Mouse (Mus musculus) myocyte (in vitro differentiated cells): ENCODE measurements around the gene Olfr221. TPM values are rescaled to one million over a fixed set of nuclear protein-coding genes. Genes with fewer than 3 reads are reported as not detected.
A peak's percentile ranks its signal among the peaks of the same experiment; 100 is the strongest.

Experiments
- H3K27me3 ChIP-seq: one replicate; pipeline ENCODE4 v1.6.1; 2011; ENCODE audit not compliant: control insufficient read depth, insufficient read depth, insufficient read length
- H3K36me3 ChIP-seq: one replicate; pipeline ENCODE4 v1.6.1; 2011; ENCODE audit not compliant: control insufficient read depth, insufficient read depth
- H3K4me2 ChIP-seq: one replicate; pipeline ENCODE4 v1.6.1; 2011; ENCODE audit warnings: low read depth, control low read depth
- H3K4me3 ChIP-seq: one replicate; pipeline ENCODE4 v1.5.1; 2011; ENCODE audit warnings: mild to moderate bottlenecking, control low read depth, moderate library complexity
- H3K79me2 ChIP-seq: one replicate; pipeline ENCODE4 v1.6.1; 2011; ENCODE audit not compliant: control insufficient read depth, insufficient read depth
- H3ac ChIP-seq: one replicate; pipeline ENCODE4 v1.6.1; 2011; ENCODE audit not compliant: control insufficient read depth, insufficient read length
- CEBPB ChIP-seq: IDR thresholded peaks from 2 replicates; pipeline ENCODE4 v1.6.1; 2011; ENCODE audit warnings: mild to moderate bottlenecking, moderate library complexity; ENCODE audit not compliant: poor library complexity, insufficient read depth, severe bottlenecking
- E2F4 ChIP-seq: IDR thresholded peaks from one replicate; pipeline ENCODE4 v1.6.1; 2011; ENCODE audit warnings: mild to moderate bottlenecking, control low read depth, moderate library complexity; ENCODE audit not compliant: insufficient read depth
- MAX ChIP-seq: IDR thresholded peaks from one replicate; pipeline ENCODE4 v1.6.1; 2011; ENCODE audit warnings: low read depth, mild to moderate bottlenecking, control low read depth
- MYOD1 ChIP-seq, 3 experiments: IDR thresholded peaks; one replicate each; pipeline ENCODE4 v1.6.1; 2011; ENCODE audit warnings: control low read depth in 2 of 3, low read depth in 2 of 3, mild to moderate bottlenecking in 2 of 3, moderate library complexity in 1 of 3; ENCODE audit not compliant: insufficient read length in 2 of 3, control insufficient read depth in 1 of 3
- MYOG ChIP-seq, 3 experiments: IDR thresholded peaks; one replicate each; pipeline ENCODE4 v1.6.1; 2011; ENCODE audit warnings: control low read depth in 2 of 3, low read depth in 2 of 3, mild to moderate bottlenecking in 2 of 3; ENCODE audit not compliant: insufficient read length in 2 of 3, control insufficient read depth in 1 of 3, insufficient read depth in 1 of 3
- POLR2A ChIP-seq: IDR thresholded peaks from one replicate; pipeline ENCODE4 v1.6.1; 2011; ENCODE audit warnings: low read depth, mild to moderate bottlenecking, control low read depth, moderate library complexity; ENCODE audit not compliant: insufficient read length
- POLR2AphosphoS2 ChIP-seq: IDR thresholded peaks from one replicate; pipeline ENCODE4 v1.6.1; 2011; ENCODE audit warnings: low read depth, control low read depth; ENCODE audit not compliant: insufficient read length
- REST ChIP-seq: IDR thresholded peaks from one replicate; pipeline ENCODE4 v1.6.1; 2011; ENCODE audit warnings: mild to moderate bottlenecking, control low read depth, moderate library complexity; ENCODE audit not compliant: insufficient read depth, insufficient read length
- SRF ChIP-seq: IDR thresholded peaks from one replicate; pipeline ENCODE4 v1.6.1; 2011; ENCODE audit warnings: low read depth; ENCODE audit not compliant: control insufficient read depth, insufficient read length
- TCF12 ChIP-seq: IDR thresholded peaks from one replicate; pipeline ENCODE4 v1.6.1; 2011; ENCODE audit warnings: mild to moderate bottlenecking, control low read depth; ENCODE audit not compliant: poor library complexity, insufficient read depth, severe bottlenecking
- TCF3 ChIP-seq: IDR thresholded peaks from one replicate; pipeline ENCODE4 v1.6.1; 2011; ENCODE audit warnings: low read depth, control low read depth; ENCODE audit not compliant: insufficient read length
- USF1 ChIP-seq: IDR thresholded peaks from one replicate; pipeline ENCODE4 v1.6.1; 2011; ENCODE audit warnings: low read depth, mild to moderate bottlenecking, control low read depth, moderate library complexity
- polyA plus RNA-seq: library from polyadenylated mRNA; unstranded; fragments of >200 nt; fragmentation: generic; extraction: Trizol; gene quantifications from one replicate; pipeline ENCODE4 v1.2.1, GENCODE M21; 2012; ENCODE audit warnings: missing spikeins

The Olfr221 gene
- polyA plus RNA-seq, 1 experiment = not detected

DNA sequence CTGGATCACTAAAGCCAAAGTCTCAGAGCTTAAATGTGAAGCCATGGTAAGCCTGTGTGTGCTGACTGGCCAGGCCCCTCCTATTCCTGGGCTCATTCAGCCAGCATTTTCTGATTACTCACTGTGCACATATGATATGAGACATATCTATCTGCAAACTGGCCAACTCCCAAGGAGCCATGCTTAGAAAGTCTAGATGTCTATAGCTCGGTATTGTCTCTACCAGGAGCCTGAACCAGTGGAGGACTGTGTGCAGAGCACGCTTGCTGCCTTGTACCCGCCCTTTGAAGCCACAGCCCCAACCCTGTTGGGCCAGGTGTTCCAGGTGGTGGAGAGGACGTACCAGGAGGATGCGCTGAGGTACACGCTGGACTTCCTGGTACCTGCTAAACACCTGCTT lies 55.1 kb downstream of the Olfr221 start:
- Histone ChIP-seq H3K4me3 (no peak overlapping the region), H3K4me2 (peak overlapping the region; percentile 100), H3K79me2 (peaks cover 10% of the 10 kb centered on the region), H3ac (no peak overlapping the region), H3K27me3 (no peaks in the 10 kb centered on the region), H3K36me3 (no peaks in the 10 kb centered on the region)
- TF ChIP-seq REST (no peak), E2F4 (no peak), MYOG (IDR thresholded peaks at IDR 0.05; ENCODE audit: control insufficient read depth in 1 of 3, insufficient read depth in 1 of 3, insufficient read length in 2 of 3, low read depth in 2 of 3) (no peak), POLR2A (no peak), USF1 (no peak), POLR2AphosphoS2 (no peak), TCF3 (no peak), MYOD1 (IDR thresholded peaks at IDR 0.05; ENCODE audit: control insufficient read depth in 1 of 3, insufficient read length in 2 of 3, low read depth in 2 of 3) (no peak)

DNA sequence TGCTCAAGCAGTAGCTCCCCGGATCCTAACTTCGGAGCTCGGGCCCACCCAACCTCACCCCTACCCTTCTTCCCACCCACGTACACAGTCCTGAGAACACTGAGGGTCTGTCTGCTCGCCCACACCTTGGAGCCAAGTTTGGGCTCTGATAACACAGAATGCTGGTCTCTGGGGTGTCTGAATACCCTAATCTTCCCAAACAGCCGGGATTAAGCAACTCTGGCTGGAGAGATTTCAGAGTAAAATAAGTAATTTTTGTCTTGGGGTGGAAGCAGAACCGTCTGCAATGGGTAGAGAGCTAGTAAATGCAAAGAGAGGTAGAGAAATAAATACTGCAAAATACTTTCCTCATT lies 56.1 kb downstream of the Olfr221 start:
- Histone ChIP-seq H3K27me3 (no peaks in the 10 kb centered on the region), H3K36me3 (no peaks in the 10 kb centered on the region), H3K79me2 (peaks cover 10% of the 10 kb centered on the region), H3K4me2 (peak overlapping the region; percentile 100), H3K4me3 (peak overlapping the region; percentile 79), H3ac (peak overlapping the region; percentile 93)
- no peak for TF ChIP-seq MYOD1 (IDR thresholded peaks at IDR 0.05; ENCODE audit: control insufficient read depth in 1 of 3, insufficient read length in 2 of 3, low read depth in 2 of 3)
- peak; percentile 52; the same call in 1 of the 2 replicates for TF ChIP-seq CEBPB

GRCm38 (mm10) chr14:51985301-51986152 lies 56.7 kb downstream of the Olfr221 start:
- Histone ChIP-seq H3K36me3 (no peaks in the 10 kb centered on the region), H3K27me3 (no peaks in the 10 kb centered on the region), H3K4me3 (peak overlapping the region; percentile 79), H3ac (peak overlapping the region; percentile 93), H3K79me2 (peaks cover 10% of the 10 kb centered on the region), H3K4me2 (peak overlapping the region; percentile 100)
- no peak for TF ChIP-seq TCF3
- peak; percentile 62 for TF ChIP-seq POLR2A
- TF ChIP-seq POLR2AphosphoS2 = peak; percentile 84
- no peak for TF ChIP-seq E2F4
- TF ChIP-seq SRF = no peak
- TF ChIP-seq MAX = no peak
- no peak for TF ChIP-seq TCF12
- TF ChIP-seq CEBPB = no peak
- no peak for TF ChIP-seq USF1
- peak; percentile 36 to 80 (median 54) for TF ChIP-seq MYOG (IDR thresholded peaks at IDR 0.05; ENCODE audit: control insufficient read depth in 1 of 3, insufficient read depth in 1 of 3, insufficient read length in 2 of 3, low read depth in 2 of 3)
- TF ChIP-seq REST = no peak
- TF ChIP-seq MYOD1 (IDR thresholded peaks at IDR 0.05; ENCODE audit: control insufficient read depth in 1 of 3, insufficient read length in 2 of 3, low read depth in 2 of 3) = peak in 2 of 3 experiments; percentile 82

- H3ac ChIP-seq = peak within 1 kb of the TSS; percentile 93
- no peaks in the 10 kb centered on the region for H3K36me3 ChIP-seq
- peak within 1 kb of the TSS; percentile 79 for H3K4me3 ChIP-seq
- peak within 1 kb of the TSS; percentile 100 for H3K4me2 ChIP-seq
- peaks cover 10% of the 10 kb centered on the region for H3K79me2 ChIP-seq
- TF ChIP-seq SRF = no peak
- peak in 1 of 3 experiments; percentile 5 for TF ChIP-seq MYOD1 (IDR thresholded peaks at IDR 0.05; ENCODE audit: control insufficient read depth in 1 of 3, insufficient read length in 2 of 3, low read depth in 2 of 3)
- no peak for TF ChIP-seq USF1
- TF ChIP-seq MYOG (IDR thresholded peaks at IDR 0.05; ENCODE audit: control insufficient read depth in 1 of 3, insufficient read depth in 1 of 3, insufficient read length in 2 of 3, low read depth in 2 of 3) = peak in 1 of 3 experiments; percentile 38
- TF ChIP-seq CEBPB = no peak
- TF ChIP-seq POLR2A = peak; percentile 65
- TF ChIP-seq POLR2AphosphoS2 = peak; percentile 52
- no peak for TF ChIP-seq MAX
- no peak for TF ChIP-seq REST
- TF ChIP-seq TCF3 = no peak
- H3K27me3 ChIP-seq = no peaks in the 10 kb centered on the region
These were observed 57.7 kb downstream of the Olfr221 start, which contains the start of gene Arhgef40 for GRCm38 (mm10) chr14:51984247-51985231. TSS of gene Arhgef40 (plus strand) at chr14:51984719.

Other genes starting within 250 kb of the Olfr221 start
- gene AY358078, start 242.4 kb downstream of the Olfr221 start, polyA plus RNA-seq = not detected
- gene Ear6, start 188.8 kb downstream of the Olfr221 start, polyA plus RNA-seq = not detected
- 24.1 TPM for gene Mettl17, start 157.6 kb downstream of the Olfr221 start, polyA plus RNA-seq
- 0.12 TPM for gene Slc39a2, start 149.6 kb downstream of the Olfr221 start, polyA plus RNA-seq
- 31.8 TPM for gene Ndrg2, start 128.3 kb downstream of the Olfr221 start, polyA plus RNA-seq
- gene Tppp2, start 124.0 kb downstream of the Olfr221 start, polyA plus RNA-seq = not detected
- not detected for gene Rnase13, start 119.7 kb downstream of the Olfr221 start, polyA plus RNA-seq
- 35.0 TPM for gene Arhgef40, start 57.7 kb downstream of the Olfr221 start, polyA plus RNA-seq
- gene Tmem253, start 26.8 kb downstream of the Olfr221 start, polyA plus RNA-seq = 0.34 TPM
- gene Zfp219, start 21.7 kb downstream of the Olfr221 start, polyA plus RNA-seq = 13.6 TPM
- gene Hnrnpc, start 61.6 kb upstream of the Olfr221 start, polyA plus RNA-seq = 147 TPM
- 0.47 TPM for gene Rpgrip1, start 68.2 kb upstream of the Olfr221 start, polyA plus RNA-seq
- gene Supt16, start 155.0 kb upstream of the Olfr221 start, polyA plus RNA-seq = 11.7 TPM
- 19.6 TPM for gene Chd8, start 215.3 kb upstream of the Olfr221 start, polyA plus RNA-seq
- gene Tox4, start 236.7 kb upstream of the Olfr221 start, polyA plus RNA-seq = 26.8 TPM
- 4.9 TPM for gene Rab2b, start 237.1 kb upstream of the Olfr221 start, polyA plus RNA-seq